Mouse (Mus musculus): Measurements from ENCODE around the gene Lifr.

DNA sequence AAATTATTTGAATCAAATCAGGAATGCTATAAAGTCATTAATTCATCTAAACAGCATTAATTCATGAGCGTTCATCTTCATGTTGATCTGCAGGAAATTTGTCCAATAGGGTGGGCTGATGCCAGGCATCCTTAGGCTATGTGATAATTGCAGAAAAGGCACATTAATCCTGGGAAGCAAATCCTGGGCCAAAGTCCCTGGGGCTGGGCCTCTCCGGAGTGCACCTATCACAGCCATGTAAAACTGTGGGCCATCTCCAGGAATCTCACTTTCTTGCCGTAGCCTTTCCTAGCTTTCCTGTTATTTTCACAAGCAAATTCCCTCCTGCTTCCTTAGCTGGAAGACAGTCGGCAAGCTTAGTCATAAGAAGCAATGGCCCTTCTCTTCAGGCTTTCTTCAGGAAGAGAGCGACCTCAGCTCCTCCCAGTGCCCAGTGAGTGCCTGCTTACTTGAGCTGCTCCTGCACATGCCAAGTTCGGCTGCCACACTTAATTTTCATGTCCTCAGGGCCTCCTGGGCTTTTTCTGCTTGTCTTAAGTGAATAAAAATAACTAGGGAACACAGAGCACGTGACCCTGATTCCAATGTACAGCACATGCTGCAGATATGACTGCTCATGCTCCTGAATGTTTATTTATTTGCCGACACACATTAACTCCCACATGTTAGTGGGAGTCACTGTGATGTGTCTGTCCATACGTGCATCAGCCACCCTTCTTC is 26.7 kb upstream of the Lifr start:
- TF ChIP-seq POLR2A (IDR thresholded peaks at IDR 0.05; ENCODE audit: borderline replicate concordance, control insufficient read depth, low read depth, low read length) (no peak), CTCF (IDR thresholded peaks at IDR 0.05; ENCODE audit: control insufficient read depth, insufficient read depth, low read length) (no peak)

Data from bone marrow, adult 2 months (tissue).